Mouse (Mus musculus): ENCODE results near the gene Angptl6.

Angptl6 gene

GRCm38 (mm10) chr9:20886563-20886962, 7.0 kb upstream of the Angptl6 start:
- peak in 1 of 2 experiments; percentile 26 for DNase-seq

DNA sequence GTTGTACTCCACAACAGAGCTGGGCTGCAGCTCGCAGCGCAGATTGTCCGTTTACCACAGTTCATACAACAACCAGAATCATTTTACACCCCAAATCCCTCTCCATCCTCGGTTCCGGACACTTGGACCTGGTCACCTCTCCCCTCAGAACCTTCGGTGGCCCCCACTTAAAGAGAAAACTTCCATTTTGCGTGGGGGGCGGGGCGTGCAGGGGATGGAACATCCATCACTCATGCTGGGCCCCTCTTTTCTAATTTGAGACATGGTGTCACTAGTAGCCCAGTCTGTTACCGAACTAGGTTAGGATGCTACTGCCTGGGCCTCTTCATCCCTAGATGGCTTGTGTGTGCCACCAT, 839 bp downstream of the Angptl6 start:
- DNase-seq = peak in 1 of 2 experiments; percentile 75

DNA sequence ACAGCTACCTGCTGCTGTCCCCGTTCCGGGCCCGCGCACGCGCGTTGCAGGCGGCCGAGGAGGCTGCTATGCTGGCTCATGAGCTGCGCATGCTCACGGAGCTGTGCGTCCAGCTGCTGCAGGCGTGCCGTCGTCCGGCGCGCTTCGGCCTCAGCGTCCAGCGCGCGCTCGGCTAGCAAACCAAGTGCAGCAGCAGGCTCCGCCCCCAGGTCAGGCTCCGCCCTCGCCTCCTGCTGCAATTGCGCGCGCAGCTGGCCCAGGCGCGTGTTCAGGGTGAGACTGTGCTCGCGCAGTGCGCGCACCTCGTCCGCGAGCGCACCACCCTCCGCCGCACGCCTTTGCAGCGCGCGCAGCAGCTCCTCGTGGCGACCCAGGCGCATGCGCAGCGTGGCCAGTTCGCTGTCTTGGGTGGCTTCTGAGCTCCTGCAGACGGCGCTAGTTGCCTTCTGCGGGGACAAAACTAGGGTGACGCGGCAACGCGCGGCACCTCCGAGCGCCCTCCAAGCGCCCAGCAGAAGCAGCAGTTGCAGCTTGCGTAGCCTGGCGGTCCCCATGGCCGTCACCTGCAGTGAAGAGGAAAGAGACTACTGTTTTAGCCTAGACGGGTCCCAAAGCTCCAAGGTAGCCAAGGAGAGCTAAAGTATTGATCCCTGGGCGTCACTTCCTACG, 1.4 kb downstream of the Angptl6 start:
- DNase-seq = peak; percentile 99 to 100

- no peak for DNase-seq
Measured at GRCm38 (mm10) chr9:20877118-20878040, 2.1 kb downstream of the Angptl6 start.

DNA sequence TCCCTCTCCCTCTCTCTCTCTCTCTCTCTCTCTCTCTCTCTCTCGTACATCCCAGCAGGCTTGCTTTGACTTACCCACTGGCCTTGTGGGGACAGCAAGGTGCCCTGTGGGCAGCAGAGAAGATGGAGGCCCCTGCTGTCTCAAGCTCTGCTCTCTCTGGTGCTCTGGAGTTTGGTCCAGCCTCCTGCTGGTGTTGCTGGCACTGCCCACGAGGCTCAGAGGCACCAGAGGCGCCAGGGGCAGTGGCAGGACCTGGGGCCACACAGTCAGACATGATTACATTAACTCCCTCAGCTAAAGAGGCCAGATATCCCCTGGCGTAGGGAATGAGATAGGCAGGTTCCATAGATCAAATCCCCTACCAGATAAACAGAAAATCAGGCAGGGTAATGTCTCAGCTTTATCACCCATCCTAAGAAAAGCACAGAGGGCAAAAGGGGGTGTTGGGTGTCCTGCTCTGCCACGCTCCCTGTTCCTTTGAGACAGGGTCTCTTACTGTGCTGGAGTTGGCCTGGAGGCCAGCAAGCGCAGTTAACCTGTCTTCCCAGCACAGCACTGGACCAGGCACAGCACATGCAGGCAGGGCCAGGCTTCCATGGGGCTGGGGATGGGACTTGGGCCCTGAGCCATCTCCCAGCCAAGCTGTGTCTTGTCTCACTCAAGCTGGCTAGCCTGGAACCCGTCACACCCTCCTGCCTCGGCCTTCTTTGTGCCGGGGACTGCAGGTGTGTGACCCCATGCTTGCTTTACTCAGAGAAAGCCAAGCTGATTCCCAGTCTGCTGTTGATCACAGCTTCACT, 3.0 kb downstream of the Angptl6 start:
- DNase-seq = peak in 1 of 2 experiments; percentile 31

DNA sequence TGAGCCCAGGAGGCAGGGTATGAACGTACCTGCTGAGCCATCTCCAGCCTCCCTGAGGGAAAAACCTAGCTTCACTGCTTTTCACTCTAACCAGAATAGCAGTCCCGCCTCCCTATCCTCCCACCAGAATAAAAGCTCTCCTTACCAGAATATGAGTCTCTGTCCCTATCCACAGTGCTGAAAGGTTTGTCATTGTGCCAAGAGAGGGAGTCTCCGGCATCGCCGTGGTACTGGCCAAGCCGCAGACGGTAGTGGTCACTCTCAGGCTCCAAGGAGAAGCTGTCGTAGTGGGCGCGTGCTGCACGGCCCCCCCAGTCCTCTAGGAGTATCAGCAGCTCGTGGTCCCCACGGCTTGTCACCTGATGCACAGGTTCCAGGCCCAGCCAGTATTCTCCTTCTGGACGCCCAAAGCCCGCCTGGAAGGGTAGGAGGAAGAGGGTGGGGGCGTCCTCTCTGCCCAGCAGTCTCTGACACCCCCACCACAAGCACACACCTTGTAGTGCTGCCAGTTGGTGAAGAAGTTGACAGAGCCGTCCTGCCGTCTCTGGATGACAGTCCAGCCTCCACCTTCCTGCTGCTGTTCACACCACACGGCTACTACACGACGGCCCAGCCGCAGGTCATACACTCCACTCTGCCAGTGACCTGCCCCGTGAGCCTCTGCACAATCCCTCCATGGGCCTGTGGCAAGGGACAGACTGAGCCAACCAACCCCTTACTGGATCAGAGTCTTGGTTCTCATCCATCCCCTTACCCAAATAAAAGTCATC, 4.3 kb downstream of the Angptl6 start:
- peak in 1 of 2 experiments; percentile 13 for DNase-seq

GRCm38 (mm10) chr9:20873521-20873920, 6.0 kb downstream of the Angptl6 start:
- DNase-seq = peak in 1 of 2 experiments; percentile 7

DNA sequence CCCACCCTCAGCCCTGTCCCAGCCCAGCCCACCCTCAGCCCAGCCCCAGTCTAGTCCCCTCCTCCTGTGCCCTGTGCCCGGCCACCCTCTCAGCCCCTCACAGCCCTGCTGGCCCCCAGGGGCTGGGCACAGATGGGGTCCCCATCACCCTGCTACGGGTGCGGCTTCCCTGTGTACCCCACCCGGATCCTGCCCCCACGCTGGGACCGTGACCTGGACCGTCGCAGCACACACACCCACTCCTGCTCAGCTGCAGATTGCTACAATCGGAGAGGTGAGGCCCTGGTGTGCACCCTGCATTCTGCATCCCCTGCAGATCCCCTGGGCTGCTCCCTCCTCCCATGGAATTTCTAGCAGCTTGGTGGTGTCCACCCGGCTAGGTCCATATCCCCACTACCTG, 6.5 kb downstream of the Angptl6 start:
- DNase-seq = no peak

DNA sequence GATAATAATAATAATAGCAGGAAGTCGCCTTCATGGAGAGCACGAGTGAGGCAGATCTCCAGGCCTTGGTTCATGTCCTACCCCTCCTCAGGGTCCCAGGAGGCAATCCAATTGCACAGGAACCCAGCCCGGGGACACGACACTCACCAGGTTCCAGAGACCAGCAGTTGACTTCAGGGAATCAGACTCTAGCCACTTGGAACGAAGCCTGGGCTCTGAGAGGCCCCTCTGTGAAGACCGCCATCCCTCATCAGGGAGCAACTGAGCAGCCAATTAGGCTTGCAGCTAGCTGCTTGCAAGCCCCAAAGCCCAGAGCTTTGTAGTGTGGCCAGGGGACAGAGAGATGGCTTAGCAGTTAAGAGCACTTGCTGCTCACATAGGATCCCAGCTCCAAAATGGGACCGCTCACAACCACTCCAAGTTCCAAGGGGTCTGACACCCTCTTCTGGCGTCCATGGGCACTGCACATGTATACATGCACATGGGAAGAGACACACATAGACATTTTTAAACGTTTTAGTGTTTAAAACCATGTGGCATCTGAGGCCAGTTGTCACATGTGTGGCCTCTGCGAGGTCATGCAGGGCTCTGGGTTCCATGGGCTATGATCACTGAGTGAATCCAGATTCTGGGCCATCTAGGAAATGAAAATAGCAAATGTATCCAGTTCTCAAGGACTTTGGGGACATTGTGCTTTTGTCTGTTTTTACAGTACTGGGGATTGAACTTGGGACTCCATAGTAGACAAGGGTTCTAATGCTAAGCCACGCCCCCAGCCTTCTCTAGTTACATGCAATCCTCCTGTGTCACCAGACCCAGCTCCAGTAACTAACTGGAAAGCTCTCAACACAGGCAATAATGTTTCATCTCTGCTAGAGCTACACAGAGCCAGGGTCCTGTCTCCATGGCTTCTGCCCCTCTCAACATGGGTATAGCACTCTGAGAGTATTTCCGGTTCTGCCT, 9.0 kb downstream of the Angptl6 start:
- peak in 1 of 2 experiments; percentile 21 for DNase-seq

- no peak for DNase-seq
Measured at GRCm38 (mm10) chr9:20869246-20869645, 10.3 kb downstream of the Angptl6 start.

DNA sequence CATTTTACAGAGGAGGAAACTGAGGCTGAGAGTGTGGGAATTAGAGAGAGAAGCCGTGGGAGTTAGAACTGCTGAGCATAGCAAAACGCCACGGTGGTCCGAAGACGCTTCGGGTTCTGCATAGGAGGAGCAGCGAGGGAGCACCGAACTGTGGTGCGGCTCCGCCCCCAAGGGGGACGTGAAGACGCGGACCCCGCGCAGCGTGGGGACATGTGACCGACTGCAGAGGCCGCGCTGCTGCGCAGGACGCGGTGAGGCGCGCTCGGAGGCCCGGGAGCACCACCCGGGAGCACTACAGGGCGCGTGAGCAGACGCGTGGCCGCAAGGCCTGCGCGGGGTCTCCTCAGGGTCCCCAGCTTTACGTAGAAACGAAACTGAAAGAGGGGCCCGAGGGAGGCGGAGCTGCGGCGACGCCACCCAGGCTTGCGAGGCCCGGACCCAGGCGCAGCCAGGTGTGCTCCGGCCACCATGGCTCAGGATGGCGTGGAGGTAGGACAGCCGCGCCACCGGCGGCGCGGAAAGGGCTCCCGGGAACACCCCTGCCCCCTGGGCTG, 11.0 kb downstream of the Angptl6 start, which contains the start of gene A230050P20Rik:
A230050P20Rik (plus strand) TSS at position 195 of the 554 bp plus-strand sequence.
- peak; percentile 67 to 71 for DNase-seq

GRCm38 (mm10) chr9:20866879-20867278, 12.6 kb downstream of the Angptl6 start:
- no peak for DNase-seq

- no peak for DNase-seq
Measured at GRCm38 (mm10) chr9:20862225-20862624, 17.3 kb downstream of the Angptl6 start.

DNA sequence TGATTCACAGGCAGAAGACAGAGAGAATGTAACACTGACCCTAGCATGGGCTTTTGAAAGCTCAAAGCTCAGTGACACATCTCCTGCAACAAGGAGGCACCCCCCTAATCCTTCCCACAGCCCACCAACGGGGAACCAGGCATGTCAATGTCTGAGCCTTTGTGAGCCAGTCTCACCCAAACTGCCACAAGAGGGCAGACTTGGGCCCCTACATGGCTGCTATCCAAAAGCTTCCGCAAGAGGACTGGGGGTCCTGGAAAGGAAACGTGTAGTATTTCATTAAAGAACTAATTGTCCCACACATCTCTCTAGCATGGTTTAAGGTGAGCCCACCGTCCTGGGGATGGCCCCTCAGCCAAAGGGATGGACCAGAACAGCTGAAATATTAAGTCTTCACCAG, 17.7 kb downstream of the Angptl6 start:
- DNase-seq = peak; percentile 44 to 64

GRCm38 (mm10) chr9:20859926-20860325, 19.6 kb downstream of the Angptl6 start:
- no peak for DNase-seq

GRCm38 (mm10) chr9:20857131-20857530, 22.4 kb downstream of the Angptl6 start:
- DNase-seq = no peak

DNA sequence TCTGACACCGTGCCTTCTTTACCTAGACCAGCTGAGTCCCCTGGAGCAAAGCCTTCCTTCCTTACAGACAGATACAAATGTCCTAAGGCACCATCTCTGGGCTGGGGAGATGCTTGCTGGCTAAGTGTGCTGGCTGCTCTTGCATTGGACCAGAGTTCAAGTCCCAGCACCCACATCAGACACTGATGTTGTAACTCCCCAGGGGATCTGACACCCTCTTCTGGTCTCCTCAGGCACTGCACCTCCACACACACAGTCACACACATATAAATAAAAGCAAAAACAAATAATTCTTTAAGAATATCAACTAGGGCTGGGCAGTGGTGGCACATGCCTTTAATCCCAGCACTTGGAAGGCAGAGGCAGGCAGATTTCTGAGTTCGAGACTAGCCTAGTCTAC, 29.3 kb downstream of the Angptl6 start:
- no peak for DNase-seq

DNA sequence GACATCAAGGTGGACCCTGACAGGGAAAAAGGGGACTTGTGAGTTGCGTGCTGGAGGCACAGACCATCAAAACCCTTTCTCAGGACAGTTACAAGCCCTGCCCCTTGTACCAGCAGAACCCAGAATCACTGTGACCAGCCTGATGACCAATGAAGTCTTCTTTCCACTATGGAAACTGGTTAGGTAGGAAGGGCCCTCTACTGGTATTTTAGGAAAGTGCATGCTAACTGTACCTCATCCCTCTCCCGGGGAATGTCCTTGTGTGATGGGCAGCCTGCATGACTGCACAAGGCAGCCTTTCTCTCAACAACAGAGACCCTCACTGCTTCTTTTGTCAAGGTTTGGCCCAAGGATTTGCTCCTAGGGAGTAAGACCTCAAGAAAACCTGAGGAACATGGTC, 36.9 kb downstream of the Angptl6 start:
- DNase-seq = peak; percentile 58 to 60

GRCm38 (mm10) chr9:20842211-20842610, 37.3 kb downstream of the Angptl6 start:
- DNase-seq = no peak

DNA sequence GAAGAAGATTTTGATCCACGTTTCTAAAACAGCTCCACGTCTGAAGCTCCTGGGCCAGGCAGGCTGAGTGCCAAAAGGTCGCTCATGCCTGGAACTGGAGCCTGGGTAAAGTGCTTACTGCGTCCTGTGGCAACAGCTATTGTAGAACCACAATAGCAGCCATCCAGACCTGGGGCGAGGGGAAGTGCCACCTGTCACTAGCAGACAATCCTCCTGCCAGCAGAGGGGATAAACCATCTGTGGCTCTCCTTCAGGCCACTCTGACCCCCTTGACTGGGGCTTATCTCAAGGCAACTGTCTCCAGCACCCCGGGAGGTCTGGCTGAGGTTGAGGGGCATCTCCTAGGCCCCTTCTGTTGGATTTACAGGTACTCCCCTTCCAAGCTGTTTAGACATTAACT, 40.6 kb downstream of the Angptl6 start:
- DNase-seq = peak; percentile 62 to 63

Data from cerebellum, postnatal 14 days (tissue).